Mouse (Mus musculus): ENCODE data around the gene Sel1l3. TPM values are rescaled to one million over a fixed set of nuclear protein-coding genes. Genes with fewer than 3 reads are reported as not detected.

Sel1l3 gene
- total and polyA plus RNA-seq, 3 experiments, result 0.01 TPM; not detected in 2

GRCm38 (mm10) chr5:53242865-53243499, 29.3 kb upstream of the Sel1l3 start:
- H3K9ac ChIP-seq (ENCODE audit: control insufficient read depth, low read depth, low read length, poor library complexity, severe bottlenecking), result no peak overlapping the region
- H3K4me3 ChIP-seq (ENCODE audit: control insufficient read depth in 1 of 2, insufficient read depth in 1 of 2, low read depth in 2 of 2, low read length in 2 of 2), result no peak overlapping the region
- no peaks in the 10 kb centered on the region for H3K79me2 ChIP-seq (ENCODE audit: control insufficient read depth, insufficient read depth, low read length, poor library complexity)
- DNase-seq (ENCODE audit: low read depth, low spot score), result no peak
- no peak overlapping the region for H3K27ac ChIP-seq (ENCODE audit: control insufficient read depth, low read depth, low read length)
- no peak for TF ChIP-seq POLR2AphosphoS5 (IDR thresholded peaks at IDR 0.05; ENCODE audit: borderline replicate concordance, low read depth, low read length)
- no peak for TF ChIP-seq CHD1 (IDR thresholded peaks at IDR 0.05; ENCODE audit: low read depth, low read length)
- TF ChIP-seq USF1 (IDR thresholded peaks at IDR 0.05; ENCODE audit: low read depth, low read length), result no peak
- no peak for TF ChIP-seq ZKSCAN1 (IDR thresholded peaks at IDR 0.05; ENCODE audit: low read depth, low read length)
- TF ChIP-seq SMC3 (IDR thresholded peaks at IDR 0.05; ENCODE audit: low read depth, low read length), result no peak
- TF ChIP-seq MAZ (IDR thresholded peaks at IDR 0.05; ENCODE audit: low read depth, low read length), result no peak
- TF ChIP-seq HCFC1 (IDR thresholded peaks at IDR 0.05; ENCODE audit: low read depth, low read length), result no peak
- TF ChIP-seq USF2 (IDR thresholded peaks at IDR 0.05; ENCODE audit: borderline replicate concordance in 1 of 2, insufficient read depth in 1 of 2, low read depth in 1 of 2, low read length in 2 of 2), result no peak
- no peak for TF ChIP-seq GATA1 (IDR thresholded peaks at IDR 0.05; ENCODE audit: low read depth, low read length)
- no peak for TF ChIP-seq NRF1 (IDR thresholded peaks at IDR 0.05; ENCODE audit: insufficient read depth, low read depth, low read length, poor library complexity, severe bottlenecking)
- TF ChIP-seq KAT2A (conservative IDR thresholded peaks at IDR 0.05; ENCODE audit: low read depth, low read length), result no peak
- no peak for TF ChIP-seq MXI1 (IDR thresholded peaks at IDR 0.05; ENCODE audit: low read depth, low read length)
- no peak for TF ChIP-seq MAX (IDR thresholded peaks at IDR 0.05; ENCODE audit: low read length)
- TF ChIP-seq MYB (IDR thresholded peaks at IDR 0.05; ENCODE audit: low read depth, low read length), result no peak
- TF ChIP-seq JUND (IDR thresholded peaks at IDR 0.05; ENCODE audit: low read depth, low read length), result no peak
- H3K4me1 ChIP-seq (ENCODE audit: control insufficient read depth in 1 of 2, insufficient read depth in 2 of 2, low read length in 2 of 2), result no peaks in the 10 kb centered on the region
- H3K36me3 ChIP-seq (ENCODE audit: control insufficient read depth in 1 of 2, insufficient read depth in 2 of 2, low read length in 2 of 2), result no peaks in the 10 kb centered on the region
- H3K27me3 ChIP-seq (ENCODE audit: control insufficient read depth in 1 of 2, insufficient read depth in 2 of 2, low read length in 2 of 2), result no peaks in the 10 kb centered on the region
- H3K9me3 ChIP-seq (replicated peaks; ENCODE audit: insufficient read depth, low read length), result no peaks in the 10 kb centered on the region

- TF ChIP-seq MAX (IDR thresholded peaks at IDR 0.05; ENCODE audit: low read length) (no peak), ZMIZ1 (IDR thresholded peaks at IDR 0.05; ENCODE audit: low read depth, low read length) (no peak), GABPA (IDR thresholded peaks at IDR 0.05; ENCODE audit: low read depth, low read length) (no peak)
- H3K36me3 ChIP-seq (ENCODE audit: control insufficient read depth in 1 of 2, insufficient read depth in 2 of 2, low read length in 2 of 2), result no peaks in the 10 kb centered on the region
- H3K9ac ChIP-seq (ENCODE audit: control insufficient read depth, low read depth, low read length, poor library complexity, severe bottlenecking), result no peak overlapping the region
- DNase-seq (ENCODE audit: low read depth, low spot score), result no peak
- no peaks in the 10 kb centered on the region for H3K9me3 ChIP-seq (replicated peaks; ENCODE audit: insufficient read depth, low read length)
- H3K27ac ChIP-seq (ENCODE audit: control insufficient read depth, low read depth, low read length), result no peak overlapping the region
- H3K4me1 ChIP-seq (ENCODE audit: control insufficient read depth in 1 of 2, insufficient read depth in 2 of 2, low read length in 2 of 2), result no peaks in the 10 kb centered on the region
- H3K4me3 ChIP-seq (ENCODE audit: control insufficient read depth in 1 of 2, insufficient read depth in 1 of 2, low read depth in 2 of 2, low read length in 2 of 2), result no peak overlapping the region
- H3K27me3 ChIP-seq (ENCODE audit: control insufficient read depth in 1 of 2, insufficient read depth in 2 of 2, low read length in 2 of 2), result no peaks in the 10 kb centered on the region; a peak in 1 of 4 replicates
- no peaks in the 10 kb centered on the region for H3K79me2 ChIP-seq (ENCODE audit: control insufficient read depth, insufficient read depth, low read length, poor library complexity)
These were observed 28.2 kb upstream of the Sel1l3 start for GRCm38 (mm10) chr5:53241963-53242362.

Measured in MEL (cell line).